Mouse (Mus musculus) adrenal gland, postnatal 36 days (tissue): ENCODE measurements at regions not wholly inside any gene's neighbourhood (a gene's known extent, or its start where the extent isn't known, plus 50 kb on each side); places are given as distances from the start of the nearest gene placed in this dataset.

Experiments used
- DNase-seq, 2 experiments: peaks; one replicate each; pipeline ENCODE4 v3.0.0; 2021; ENCODE audit warnings: mixed read lengths in 1 of 2

GRCm38 (mm10) chr8:82265745-82266144 lies 137.3 kb downstream of the Il15 start:
- no peak for DNase-seq

GRCm38 (mm10) chr8:82262196-82262595 lies 140.8 kb downstream of the Il15 start:
- DNase-seq, result peak in 1 of 2 experiments; percentile 2

- DNase-seq, result no peak
Observed at GRCm38 (mm10) chr8:82260613-82261012, 142.4 kb downstream of the Il15 start.

GRCm38 (mm10) chr8:82255815-82256214 lies 147.2 kb downstream of the Il15 start:
- DNase-seq, result no peak

GRCm38 (mm10) chr8:82252406-82252805 lies 150.6 kb downstream of the Il15 start:
- no peak for DNase-seq

GRCm38 (mm10) chr8:82249841-82250577 lies 153.0 kb downstream of the Il15 start:
- no peak for DNase-seq

- no peak for DNase-seq
Observed at GRCm38 (mm10) chr8:82244076-82244475, 158.9 kb downstream of the Il15 start.

GRCm38 (mm10) chr8:82229883-82230282 lies 173.1 kb downstream of the Il15 start:
- no peak for DNase-seq

- no peak for DNase-seq
Observed at GRCm38 (mm10) chr8:82201746-82202145, 201.3 kb downstream of the Il15 start.

GRCm38 (mm10) chr8:82200176-82200575 lies 202.8 kb downstream of the Il15 start:
- peak; percentile 12 to 29 for DNase-seq

- DNase-seq, result peak; percentile 19 to 20
Observed at GRCm38 (mm10) chr8:82196504-82196903, 206.5 kb downstream of the Il15 start.

GRCm38 (mm10) chr8:82195112-82195511 lies 207.9 kb downstream of the Il15 start:
- DNase-seq, result no peak

- no peak for DNase-seq
Observed at GRCm38 (mm10) chr8:82191011-82191410, 212.0 kb downstream of the Il15 start.

- no peak for DNase-seq
Observed at GRCm38 (mm10) chr8:82187138-82187880, 215.7 kb downstream of the Il15 start.

- no peak for DNase-seq
Observed at GRCm38 (mm10) chr8:82184022-82184421, 219.0 kb downstream of the Il15 start.
